Mouse (Mus musculus): Measurements from ENCODE around the gene Krt90.
A peak's percentile ranks its signal among the peaks of the same experiment; 100 is the strongest.
"Not testable (repeated sequence)": the region's sequence is repeated elsewhere in the genome, so short reads cannot be mapped to it uniquely, and the experiment has no call there.

Gene Krt90

DNA sequence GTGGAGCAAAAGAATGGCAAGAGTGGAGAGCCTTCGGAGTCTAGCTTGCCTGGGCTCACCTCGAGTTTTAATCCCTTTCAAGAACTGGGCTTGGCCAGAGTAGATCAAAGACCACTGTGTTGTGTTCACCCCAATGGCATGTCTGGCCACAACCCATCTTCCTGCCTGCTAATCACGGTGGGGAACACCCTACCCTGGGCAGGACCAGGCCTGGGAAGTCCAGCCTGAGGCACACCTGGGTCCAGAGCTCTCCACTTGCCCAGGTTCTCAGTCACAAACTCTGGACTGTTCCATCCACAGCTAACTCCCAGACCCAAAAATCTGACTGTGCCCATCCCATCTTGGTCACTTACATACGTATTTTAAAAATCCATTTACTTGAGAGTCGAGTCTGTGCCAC lies at the start of gene Krt90:
Gene Krt90, minus strand, starts transcription at position 101 of the 400 bp plus-strand sequence.
- no peak for DNase-seq

DNA sequence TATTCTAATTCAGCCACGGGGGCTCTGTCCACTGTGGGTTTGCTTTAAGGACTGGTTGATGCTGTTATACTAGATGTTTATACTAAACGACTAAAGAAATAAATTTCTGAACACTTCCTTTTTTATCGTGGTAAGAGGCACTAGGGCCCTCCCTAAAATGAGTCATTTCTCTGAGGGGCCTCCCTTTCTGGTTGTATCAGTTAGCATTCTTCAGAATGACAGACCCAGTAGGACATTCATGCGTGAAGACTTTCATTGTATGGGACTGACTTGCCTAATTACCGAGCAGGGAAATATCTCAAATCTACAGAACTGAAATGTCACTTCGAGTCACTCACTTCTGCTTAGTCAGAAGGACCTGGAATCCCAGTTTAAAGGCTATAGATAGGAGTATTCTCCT lies 36.4 kb upstream of the Krt90 start:
- DNase-seq: no peak

DNA sequence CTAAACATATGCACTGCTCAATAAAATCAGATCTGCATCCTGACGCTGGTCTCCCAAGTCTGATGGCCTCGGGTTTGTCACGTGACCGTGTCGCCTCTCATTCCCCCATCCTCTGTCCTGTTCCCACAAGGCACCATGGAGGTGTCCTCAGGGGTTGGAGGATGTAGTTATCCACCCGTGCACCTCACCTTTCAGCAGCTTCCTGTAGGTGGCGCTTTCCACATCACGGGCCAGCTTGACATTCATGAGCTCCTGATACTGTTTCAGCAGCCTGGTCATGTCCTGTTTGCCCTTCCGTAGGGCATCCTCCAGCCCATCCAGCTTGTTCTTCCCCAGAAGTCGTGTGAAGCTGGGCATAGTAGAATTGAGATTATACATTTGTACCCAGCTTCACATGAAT lies 25.5 kb upstream of the Krt90 start:
- DNase-seq: no peak

DNA sequence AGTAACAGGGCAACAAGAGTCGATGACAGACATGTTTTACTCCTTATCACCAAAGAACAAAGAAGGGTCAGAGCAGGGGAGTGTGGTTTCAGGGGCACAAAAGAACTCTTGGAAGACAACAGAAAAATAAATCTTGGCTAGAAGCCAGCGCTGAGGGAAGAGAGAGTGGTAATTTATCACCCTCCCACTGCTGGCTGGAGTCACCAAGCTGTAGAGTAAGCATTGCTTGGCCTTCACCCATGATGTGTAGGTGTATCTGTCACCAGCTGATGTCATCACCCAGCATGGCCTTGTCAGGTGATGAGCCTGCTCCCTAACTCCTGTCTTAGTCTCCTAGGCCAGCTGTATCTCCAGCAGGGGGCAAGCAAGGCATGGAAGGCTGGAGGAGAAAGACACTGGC lies 21.7 kb upstream of the Krt90 start:
- DNase-seq: no peak

DNA sequence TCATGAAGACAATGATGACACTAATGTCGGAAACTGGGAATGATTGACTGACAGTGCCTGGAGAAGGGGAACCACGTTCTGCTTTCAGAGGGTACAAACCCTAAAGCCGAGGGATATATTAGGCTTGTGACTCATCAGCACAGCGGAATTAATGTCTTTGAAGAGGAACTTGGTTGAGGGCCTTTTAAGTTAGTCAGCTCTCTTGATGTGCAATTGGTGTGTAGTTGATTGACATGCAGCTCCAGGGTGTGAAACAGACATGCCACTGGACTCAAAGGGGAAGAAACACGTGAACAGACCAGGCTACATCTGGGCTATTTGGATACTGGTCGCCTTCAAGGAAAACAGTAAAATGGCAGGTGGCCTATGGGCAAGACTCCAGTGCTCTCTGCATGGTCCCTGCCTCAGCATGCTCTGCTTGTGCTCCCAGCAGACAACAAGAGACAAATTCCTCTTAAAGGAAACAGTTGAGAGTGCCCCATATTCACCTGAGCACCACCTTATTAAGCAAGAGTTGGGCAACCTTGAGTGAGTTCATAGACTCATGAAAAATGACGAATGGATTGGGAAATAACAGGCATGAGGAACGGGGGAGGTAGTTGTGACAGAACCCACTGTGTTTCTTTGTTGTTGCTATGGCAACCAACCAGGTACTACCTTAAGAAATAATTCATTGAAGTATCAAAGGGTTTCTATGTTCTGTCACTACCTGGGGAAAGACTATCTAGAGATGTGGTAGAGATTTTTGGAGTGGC lies 20.6 kb upstream of the Krt90 start:
- DNase-seq: no peak

DNA sequence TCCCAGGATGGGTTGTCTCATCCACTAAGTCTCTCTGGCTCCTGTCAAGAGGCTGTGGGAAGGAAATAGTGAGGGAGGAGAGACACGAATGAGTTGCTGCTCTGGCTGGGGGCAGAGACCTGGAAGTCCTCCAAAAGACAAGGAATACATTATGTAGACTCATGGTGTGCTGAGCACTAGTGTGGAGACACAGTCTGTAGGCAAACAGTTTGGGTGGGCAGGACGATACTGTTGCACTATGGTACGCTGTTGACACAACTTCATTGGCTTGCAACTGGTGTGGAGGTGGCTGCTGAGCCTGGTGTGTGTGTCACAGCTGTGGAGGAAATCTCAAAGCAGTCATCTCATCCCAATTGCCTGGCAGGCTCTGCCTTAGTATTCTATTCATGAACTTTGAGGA lies 19.0 kb upstream of the Krt90 start:
- no peak for DNase-seq

DNA sequence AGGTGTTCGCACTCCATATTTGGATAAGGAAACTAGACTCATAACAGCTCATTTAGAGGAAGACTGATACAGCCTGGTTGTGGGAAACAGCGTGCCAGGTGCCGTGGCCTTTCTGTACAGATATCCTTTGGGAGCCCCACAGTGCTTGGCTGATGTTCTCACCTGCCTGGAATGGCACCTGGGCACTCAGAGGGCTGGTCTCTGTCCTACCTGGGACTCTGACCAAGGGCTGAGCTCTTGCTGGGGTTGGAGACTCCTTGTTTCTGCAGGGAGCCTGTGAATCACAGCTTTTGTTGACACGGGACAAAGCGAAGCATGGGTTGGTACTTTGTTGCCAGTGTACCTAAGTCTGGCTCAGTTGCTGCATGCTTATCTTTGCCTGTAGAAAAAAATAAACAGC lies 12.8 kb upstream of the Krt90 start:
- DNase-seq: no peak

DNA sequence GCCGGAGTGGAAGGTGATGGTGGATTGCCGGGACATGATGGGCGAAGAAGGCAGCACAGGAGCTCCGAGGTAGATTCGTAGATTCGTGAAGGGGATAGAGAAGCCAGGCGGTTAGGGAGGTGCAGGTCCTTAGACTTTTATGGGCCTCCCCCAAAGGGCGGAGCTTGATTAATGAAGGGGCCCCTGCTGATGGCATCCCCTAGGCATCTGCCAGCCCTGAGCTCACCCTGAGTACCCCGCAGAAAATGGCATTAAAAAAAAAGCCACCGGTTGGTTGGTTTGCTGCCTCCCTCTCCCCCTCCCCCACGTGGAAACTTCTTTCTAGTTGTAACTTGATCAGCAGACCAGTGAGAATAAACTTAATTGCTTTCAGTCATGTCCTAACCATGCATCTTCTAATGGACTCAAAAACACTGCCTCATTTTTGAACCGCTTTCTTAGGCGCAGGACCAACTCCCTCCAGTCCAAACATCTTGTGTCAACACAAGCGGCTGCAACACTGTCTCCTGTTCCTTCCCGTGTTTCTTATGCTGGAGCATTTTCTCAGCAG lies 11.1 kb upstream of the Krt90 start, which contains the start of gene Krt75:
Gene Krt75, minus strand, starts transcription at position 109 of the 550 bp plus-strand sequence.
- DNase-seq: no peak

DNA sequence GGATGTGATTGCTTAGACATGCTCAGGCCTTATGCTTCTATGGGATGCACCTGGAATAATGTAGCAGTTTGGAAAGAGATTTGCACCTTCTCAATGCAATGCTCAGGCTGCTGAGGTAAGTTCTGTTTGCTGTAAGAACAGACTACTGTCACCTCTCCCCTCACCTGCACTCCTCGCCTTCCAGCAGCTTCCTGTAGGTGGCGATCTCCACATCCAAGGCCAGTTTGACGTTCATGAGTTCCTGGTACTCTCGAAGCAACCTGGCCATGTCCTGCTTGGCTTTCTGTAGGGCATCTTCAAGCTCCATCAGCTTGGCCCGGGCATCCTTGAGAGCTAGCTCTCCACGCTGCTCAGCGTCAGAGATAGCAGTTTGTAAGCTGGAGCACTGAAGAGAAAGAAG lies 5.0 kb upstream of the Krt90 start:
- peak in 1 of 2 experiments; percentile 21 for DNase-seq

DNA sequence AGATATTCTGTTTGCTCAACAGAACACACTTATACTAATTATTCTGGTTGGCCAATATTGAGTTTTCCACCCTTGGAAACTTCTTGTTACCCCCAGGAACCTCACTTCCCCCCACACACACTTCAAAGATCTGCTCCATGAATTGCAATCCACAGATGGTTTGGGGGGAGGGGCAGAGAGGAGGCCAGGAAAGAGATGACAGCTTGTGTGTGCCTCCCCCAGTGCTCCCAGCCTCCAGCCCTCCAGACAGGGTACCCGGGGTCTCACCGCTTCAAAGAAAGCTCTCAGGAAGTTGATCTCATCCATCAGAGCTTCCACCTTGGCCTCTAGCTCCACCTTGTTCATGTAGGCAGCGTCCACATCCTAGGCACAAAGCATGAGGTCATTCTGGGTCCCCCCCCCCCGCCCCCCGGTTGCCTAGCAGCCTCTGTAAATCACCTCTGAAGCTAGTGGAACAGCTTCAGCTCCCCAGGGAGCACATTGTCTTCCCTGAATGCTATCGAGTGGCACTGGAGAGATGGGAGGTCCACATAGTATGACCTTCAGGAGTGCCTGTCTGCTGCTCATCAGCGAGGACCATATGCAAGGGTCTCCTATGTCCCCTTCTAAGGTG lies 4.6 kb downstream of the Krt90 start:
- DNase-seq: no peak

DNA sequence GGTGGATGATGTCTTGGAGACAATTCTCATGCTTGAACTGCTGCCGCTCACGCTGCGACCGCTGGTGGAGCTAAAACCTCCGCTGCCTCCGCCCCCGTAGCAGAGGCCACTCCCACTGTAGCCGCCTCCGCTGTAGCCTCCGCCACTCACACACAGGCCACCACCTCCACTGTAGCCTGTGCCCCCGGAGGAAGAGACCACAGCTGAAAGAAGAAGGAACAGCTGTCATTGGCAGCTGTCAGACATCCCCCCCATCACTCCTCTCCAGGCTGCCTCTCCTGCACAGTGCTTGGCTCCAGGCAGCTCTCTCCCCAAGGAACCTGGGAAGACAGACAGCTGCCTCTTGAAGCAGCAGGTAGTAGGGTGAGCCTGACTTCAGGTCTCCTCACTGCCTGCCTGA lies 9.6 kb downstream of the Krt90 start:
- DNase-seq: peak in 1 of 2 experiments; percentile 7

DNA sequence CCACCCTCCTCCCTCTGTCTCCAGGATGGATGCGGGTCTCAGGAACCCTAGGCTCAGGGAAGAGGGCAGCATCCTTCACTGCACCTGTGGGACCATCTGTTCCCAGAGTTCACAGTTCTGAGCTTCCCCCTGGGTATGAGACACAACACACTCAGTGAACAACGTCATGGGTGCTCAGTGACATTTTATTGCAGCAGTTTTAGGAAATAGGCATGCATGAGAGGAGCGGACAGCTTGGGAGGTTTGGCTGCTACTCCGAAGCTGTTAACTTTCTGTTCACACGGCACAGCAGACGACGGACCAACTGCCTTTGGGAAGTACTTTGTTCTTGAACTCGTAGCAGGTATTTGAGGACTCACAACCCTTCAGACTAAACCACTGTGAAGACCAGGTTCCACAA lies 10.6 kb downstream of the Krt90 start:
- DNase-seq: no peak

DNA sequence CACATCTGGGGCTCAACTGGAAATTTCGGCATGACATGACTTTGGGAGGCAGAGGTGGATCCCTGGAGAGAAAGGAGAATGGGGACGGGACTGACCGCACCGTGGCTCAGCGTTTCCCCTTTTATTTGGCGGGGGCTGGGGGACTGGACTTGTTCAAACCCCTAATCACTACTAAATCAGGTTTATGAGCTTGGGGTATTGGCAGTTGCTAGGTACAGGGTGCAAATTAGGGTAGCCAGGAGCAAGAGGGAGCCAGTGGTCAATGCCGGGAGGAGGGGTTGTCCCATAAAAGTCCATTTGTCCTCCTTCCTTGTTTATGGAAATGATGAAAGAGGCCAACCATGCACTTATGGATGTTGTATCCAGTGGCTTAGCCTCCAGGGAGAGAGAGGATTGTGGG lies 12.2 kb downstream of the Krt90 start, which contains the start of gene Krt82:
Gene Krt82, minus strand, starts transcription at position 101 of the 400 bp plus-strand sequence.
- DNase-seq: no peak

DNA sequence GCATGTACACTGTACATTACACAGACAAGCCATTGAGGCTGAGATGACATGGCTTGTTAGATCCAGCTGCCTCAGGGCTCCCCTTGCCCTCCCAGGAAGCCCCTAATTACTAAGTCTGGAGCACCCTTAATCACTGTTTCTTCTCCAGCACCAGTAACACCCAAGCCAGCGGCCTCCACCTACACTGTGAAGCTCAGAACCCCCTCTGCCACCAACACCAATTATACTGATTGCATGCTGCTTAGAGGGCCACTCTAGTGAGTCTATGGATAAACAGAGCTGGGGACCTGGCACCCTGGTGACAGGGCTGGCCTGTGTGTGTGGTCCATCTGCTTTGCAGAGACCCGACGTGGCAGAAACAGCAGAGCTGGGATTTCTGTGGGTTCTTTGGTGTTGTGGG lies 18.3 kb downstream of the Krt90 start:
- no peak for DNase-seq

DNA sequence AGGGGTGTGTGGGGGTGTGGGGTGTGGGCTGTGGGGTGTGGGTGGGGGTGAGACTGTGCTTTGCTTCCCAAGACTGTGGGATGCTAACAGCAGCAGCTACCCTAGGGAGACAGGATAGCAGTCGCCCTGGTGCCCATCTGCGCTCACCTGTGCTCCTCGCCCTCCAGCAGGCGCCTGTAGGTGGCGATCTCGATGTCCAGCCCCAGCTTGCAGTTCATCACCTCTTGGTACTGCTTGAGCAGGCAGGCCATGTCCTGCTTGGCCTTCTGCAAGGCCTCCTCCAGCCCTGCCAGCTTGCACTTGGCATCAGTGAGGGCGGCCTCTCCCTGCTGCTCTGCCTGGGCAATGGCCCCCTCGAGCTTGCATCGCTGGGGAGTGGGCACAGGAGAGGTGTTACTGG lies 20.2 kb downstream of the Krt90 start:
- no peak for DNase-seq

DNA sequence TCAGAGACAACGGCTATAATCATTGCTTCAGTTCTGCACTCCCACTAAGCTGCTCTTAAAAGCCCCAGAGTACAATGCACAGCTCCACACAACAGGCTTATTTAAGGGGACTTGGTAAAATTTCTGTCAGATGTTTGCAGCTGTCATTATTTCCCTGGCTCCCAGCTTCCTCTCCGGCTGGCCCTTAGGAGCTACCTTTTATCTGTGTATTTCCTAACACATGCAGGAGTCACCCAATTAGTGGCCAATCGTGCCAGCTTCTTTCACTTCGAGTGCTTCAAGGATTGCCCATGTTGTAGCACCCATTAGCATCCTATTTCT lies 24.2 kb downstream of the Krt90 start:
- no peak for DNase-seq

DNA sequence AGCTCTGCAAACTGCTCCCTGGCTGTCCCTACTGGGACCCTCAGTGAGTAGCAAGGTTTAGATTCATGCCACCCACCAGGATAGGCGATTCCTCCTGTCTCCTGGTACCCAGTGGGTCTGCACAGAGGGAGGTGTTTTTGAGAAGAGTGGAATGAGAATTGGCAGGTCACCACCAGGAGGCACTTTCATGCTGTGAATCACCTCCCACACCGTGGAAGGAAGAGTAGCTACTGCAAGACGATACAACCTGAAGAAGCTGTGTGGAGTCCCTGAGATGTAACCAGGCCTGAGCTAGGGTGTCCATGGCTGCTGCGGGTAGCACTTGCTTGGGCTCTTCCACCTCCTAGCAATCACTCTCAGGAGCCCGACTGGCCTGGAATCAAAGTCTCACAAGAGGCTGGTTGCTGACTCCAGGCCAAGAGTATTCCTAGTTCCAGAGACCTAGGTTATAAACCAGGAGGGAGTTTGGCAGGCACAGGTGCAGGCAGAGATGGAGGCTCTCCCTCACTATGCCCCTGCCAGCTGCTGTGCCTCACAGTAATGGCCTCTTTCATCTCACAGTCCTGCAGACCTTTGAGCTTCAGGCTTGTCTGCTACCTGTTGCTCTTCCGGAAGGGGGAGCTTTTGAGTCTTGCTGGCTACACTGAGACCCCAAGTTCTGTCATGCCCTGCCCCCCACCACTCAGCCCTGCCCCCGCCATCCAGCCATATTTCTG lies 24.7 kb downstream of the Krt90 start:
- no peak for DNase-seq

DNA sequence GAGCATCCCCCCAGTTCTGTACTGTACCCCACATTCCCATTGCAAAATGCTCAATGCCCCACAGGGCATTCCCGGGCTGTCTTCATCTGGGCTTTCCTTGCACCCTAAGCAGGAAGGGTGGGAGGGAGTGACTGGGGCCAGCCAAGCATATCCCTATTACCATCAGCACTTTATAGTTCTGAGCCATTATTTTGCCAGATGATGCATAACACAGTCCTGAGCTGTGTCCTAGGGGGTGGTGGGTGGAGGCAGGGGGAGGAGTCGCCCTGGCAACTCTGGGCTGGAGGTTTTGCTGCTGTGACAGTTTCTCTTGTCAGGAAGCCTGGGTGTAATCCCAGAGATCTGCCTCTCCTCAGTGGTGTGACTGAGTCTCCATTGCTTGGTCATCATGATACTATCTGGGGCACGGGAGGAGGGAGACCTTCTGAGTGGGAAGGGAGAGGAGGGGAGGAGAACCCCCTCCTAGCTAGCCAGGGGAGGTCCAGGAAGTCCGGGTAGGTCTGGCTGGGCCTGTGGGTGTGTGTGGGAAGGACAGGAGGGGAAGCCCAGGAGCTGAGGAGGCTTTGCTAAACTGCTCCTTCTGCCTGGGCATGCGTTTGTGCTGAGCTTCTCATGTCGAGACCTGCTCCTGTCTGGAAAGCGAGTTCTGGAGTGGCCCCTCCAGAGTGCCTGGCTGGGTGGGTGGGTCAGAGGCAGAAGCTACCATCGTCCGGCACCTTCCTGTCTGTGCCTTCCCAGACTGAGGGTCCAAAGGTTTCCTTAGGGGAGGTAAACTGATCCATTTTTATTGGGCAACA lies 26.5 kb downstream of the Krt90 start:
- DNase-seq: no peak

DNA sequence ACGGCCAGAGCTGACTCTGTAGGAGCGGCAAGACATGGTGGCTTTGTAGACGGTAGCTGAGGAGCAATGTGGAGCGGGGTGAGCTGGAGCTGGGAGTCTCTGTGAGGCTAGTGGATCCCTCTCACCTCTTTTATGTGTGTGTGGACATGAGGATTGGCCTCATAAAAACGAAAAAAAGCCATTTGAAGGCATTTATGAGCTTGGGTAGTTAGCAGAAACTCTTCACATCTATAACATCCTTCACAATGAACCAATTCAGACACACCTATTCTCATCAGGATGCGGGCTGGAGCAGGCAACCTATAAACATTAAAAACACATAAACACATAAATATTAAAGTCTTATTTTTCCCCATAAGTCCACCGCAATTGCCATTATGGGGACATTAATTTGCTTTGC lies 30.0 kb downstream of the Krt90 start, which contains the start of gene Krt84:
Gene Krt84, minus strand, starts transcription at position 101 of the 400 bp plus-strand sequence.
- DNase-seq: no peak

DNA sequence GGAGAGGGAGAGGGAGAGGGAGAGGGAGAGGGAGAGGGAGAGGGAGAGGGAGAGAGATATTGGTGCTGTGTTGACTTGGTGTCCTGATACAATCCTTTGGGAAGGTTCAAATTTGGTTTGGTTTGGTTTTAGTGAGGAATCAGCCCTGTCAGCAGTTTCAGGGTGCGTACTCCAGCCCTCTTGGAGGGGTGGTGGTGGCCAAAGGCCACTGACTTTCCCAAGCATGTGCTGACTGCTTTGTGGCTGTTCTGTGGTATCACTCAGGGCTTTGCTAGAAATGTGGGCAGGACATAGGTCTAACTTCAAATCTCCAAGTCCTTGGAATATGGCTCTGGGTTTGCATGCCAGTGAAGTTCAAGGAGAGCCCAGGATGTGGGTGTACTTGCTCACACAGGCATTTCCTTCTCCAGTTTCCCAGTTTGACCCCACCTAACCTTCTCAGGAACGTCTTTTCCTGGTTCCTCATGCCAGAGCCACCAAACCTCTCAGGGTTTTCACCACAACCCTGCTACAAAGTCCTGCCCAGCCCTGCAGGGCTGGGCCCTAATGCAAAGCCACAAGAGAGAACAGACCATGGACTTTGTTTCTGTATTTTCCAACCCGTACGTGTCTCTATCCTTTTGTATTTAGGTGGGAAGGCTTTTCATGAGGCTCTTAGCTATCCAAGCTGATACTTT lies 40.1 kb downstream of the Krt90 start:
- DNase-seq: peak; percentile 50 to 57

DNA sequence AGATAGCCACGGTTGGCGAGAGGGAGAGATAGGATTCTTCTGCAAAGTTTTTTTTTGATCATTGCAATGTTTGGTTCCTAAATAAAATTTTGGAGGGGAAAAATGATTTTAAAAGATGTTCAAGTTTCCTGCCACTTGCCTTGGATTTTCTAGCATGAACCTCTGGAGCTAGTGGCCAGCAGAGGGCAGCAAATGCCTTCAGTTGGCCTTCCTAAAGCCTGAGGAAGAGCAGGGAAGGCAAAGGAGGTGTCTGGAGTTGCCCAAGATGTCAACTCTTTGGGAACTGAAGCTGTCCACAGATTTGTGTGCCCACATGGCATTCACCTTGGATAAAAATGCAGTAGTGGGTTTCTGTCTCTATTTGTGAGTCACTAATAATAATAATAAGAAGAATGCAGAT lies 43.0 kb downstream of the Krt90 start:
- peak; percentile 55 to 83 for DNase-seq

DNA sequence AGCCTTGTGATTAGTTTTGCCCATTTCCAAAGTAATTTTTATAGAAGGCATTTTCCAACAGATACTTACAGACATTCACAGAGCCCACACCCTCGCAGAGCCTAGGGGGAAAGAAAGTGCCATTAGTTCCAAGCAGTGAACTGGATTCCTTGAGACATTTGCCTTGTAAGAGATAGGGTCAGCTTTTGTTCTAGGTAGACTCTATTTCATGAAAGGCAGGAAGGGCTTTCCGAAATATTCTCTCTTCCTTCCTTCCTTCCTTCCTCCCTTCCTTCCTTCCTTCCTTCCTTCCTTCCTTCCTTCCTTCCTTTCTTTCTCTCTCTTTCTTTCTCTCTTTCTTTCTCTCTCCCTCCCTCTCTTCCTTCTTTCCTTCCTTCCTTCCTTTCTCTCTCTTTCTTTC lies 45.6 kb downstream of the Krt90 start, which contains the start of gene Gm49425:
Gene Gm49425, minus strand, starts transcription at position 101 of the 400 bp plus-strand sequence.
- not testable (repeated sequence) for DNase-seq
